Mouse (Mus musculus) central nervous system, embryonic 11.5 days (tissue): ENCODE results near the gene Kcnq4. TPM values are rescaled to one million over a fixed set of nuclear protein-coding genes. Genes with fewer than 3 reads are reported as not detected.

Experiments
- polyA plus RNA-seq: library from polyadenylated mRNA; depleted of rRNA; stranded (reverse); fragments of >200 nt; gene quantifications from 2 replicates; pipeline ENCODE4 v1.2.3, GENCODE M21; 2012; rRNA removed

Kcnq4 gene
- polyA plus RNA-seq = 3.0 and 5.9 TPM in 2 replicates

DNA sequence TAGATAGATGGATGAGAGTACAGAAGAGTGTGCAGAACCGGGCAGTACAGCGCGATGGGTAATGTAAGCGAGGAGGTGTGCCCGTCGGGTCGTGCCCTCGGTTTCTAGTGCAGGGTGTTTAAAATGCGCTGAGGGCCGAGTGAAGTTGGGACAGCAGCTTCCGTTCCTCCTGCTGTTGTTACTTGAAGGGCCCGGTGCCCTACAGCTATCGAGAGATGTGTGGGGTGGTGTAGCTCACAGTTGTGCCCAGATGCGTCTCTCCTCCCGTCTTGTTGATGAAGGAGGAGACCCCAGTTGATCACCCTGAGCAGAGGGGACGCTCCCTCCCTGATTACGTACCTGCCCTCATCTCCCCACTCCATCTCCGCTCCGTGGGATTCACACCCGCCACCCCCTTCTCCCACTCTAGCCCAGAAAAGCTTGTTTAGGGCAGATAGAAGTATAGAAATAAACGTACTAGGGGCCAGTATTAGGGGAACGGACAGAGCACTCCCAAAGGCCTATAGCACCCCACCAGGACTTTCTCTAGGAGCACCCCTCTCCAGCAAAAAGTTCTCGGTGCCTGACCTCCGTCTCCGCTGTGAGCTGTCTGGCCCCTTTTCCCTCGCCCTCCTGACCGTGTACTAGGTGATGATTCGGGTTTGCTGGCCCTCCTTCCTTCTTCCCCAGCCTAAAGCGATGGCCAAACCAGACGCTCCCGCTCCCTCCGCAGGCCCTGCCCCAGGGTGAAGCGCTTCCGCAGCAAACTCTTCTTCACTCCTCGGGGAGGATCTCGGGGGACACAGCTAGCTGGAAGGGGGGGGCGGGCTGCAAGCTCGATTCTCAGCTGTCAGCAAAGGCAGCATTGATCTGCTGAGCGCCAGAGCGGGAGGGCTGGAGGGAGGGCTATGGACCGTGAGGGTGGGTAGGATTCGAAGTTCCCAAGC is at the start of gene Kcnq4:
Gene Kcnq4 (minus strand): TSS at position 672 of the 926 bp plus-strand sequence.

DNA sequence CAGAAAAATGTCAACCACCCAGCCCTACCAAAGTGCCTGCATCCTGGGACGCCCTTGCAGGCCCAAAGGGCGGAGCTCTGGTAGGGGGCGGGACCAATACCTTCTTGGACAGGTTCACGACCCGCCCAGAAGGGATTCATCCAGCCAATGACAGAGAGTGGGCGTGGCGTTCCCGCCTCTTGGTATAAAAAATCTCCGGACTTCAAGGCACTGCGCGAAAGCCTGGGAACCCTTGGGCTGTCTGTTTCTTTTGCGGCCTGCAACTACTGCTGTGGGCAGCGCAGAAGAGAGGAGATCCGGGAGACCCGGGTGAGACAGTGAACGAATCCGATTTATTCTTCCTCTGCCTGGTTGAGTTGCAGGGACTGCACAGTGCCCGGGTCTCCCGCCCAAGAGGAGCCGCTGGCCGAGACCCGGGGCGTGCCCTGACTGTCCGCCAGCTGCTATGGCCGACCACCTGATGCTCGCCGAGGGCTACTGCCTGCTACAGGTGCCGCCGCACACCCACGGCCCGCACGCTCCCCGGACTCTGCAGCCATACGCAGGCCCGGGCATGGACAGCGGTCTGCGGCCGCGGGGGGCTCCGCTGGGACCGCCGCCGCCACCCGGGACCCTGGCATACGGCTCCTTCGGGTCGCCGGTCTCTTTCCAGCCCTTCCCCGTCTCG is 81.9 kb downstream of the Kcnq4 start, which contains the start of gene Cited4:
Gene Cited4 (plus strand): TSS at position 215 of the 667 bp plus-strand sequence.

Other genes starting within 250 kb of the Kcnq4 start
- 0.04 and 0.09 TPM in 2 replicates for gene Slfnl1, start 216.4 kb downstream of the Kcnq4 start, polyA plus RNA-seq
- 67.0 and 82.0 TPM in 2 replicates for gene Ctps, start 178.3 kb downstream of the Kcnq4 start, polyA plus RNA-seq
- gene Gm8439, start 159.9 kb downstream of the Kcnq4 start, polyA plus RNA-seq = not detected in 2 replicates
- 11.7 and 14.7 TPM in 2 replicates for gene Cited4, start 82.0 kb downstream of the Kcnq4 start, polyA plus RNA-seq
- 58.8 and 154 TPM in 2 replicates for gene Nfyc, start 83.0 kb upstream of the Kcnq4 start, polyA plus RNA-seq
- gene Rims3, start 106.2 kb upstream of the Kcnq4 start, polyA plus RNA-seq = 6.1 and 6.8 TPM in 2 replicates
- gene Exo5, start 176.4 kb upstream of the Kcnq4 start, polyA plus RNA-seq = 36.0 and 45.2 TPM in 2 replicates
- 6.9 and 7.2 TPM in 2 replicates for gene Zfp69, start 203.1 kb upstream of the Kcnq4 start, polyA plus RNA-seq